Mouse (Mus musculus): ENCODE results near the gene Pofut1. TPM values are rescaled to one million over a fixed set of nuclear protein-coding genes. Genes with fewer than 3 reads are reported as not detected.
A peak's percentile ranks its signal among the peaks of the same experiment; 100 is the strongest.
"Not testable (repeated sequence)": the region's sequence is repeated elsewhere in the genome, so short reads cannot be mapped to it uniquely, and the experiment has no call there.

The Pofut1 gene
- polyA plus RNA-seq, 1 experiment from 2014 or later = 6.2 TPM

DNA sequence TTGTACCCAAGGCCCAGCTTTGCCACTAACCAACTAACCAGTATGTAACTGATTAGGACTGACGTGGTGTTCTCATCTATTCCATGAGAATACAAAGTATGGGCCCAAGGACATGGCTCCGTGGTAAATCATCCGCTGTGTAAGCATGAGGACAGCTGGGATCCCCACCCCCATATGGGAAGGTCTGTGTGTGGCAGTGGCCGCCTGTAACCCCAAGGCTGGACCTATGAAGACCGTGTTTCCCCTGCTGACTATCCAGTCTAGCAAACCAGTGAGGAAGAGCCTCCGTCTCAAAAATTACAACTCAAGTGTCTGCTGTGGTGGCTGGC, 33.5 kb downstream of the Pofut1 start:
- no peak overlapping the region for H3K27ac ChIP-seq (ENCODE audit: low read length)
- H3K9ac ChIP-seq (ENCODE audit: low read length) = no peak overlapping the region
- H3K4me2 ChIP-seq (ENCODE audit: low read depth, low read length) = no peak overlapping the region
- H3K4me1 ChIP-seq (replicated peaks; ENCODE audit: control insufficient read depth, insufficient read depth, low read length) = peaks cover 2% of the 10 kb centered on the region
- no peak overlapping the region for H3K4me3 ChIP-seq (ENCODE audit: low read length)
- H3K27me3 ChIP-seq (ENCODE audit: control insufficient read depth, insufficient read depth, low read depth, low read length) = no peaks in the 10 kb centered on the region
- WGBS = 68% methylated on average over 6 of the region's 6 CpGs
- no peaks in the 10 kb centered on the region for H3K9me3 ChIP-seq (ENCODE audit: control insufficient read depth, low read length)
- ATAC-seq (ENCODE audit: low read depth) = no peak
- H3K36me3 ChIP-seq (ENCODE audit: control insufficient read depth, insufficient read depth, low read length) = no peaks in the 10 kb centered on the region

DNA sequence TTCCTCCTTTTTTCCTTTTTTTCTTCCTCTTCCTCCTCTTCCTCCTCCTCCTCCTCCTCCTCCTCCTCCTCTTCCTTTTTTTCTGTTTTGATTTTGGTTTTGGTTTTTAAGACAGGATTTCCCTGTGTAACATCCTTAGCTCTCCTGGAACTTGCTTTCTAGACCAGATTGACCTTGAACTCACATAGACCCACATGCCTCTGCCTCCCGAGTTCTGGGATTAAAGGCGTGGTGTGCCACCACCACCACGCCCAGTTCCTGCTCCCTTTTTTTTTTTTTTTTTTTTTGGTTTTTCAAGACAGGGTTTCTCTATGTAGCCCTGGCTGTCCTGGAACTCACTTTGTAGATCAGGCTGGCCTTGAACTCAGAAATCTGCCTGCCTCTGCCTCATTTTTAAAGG, 34.2 kb downstream of the Pofut1 start:
- not testable (repeated sequence) for H3K36me3 ChIP-seq (ENCODE audit: control insufficient read depth, insufficient read depth, low read length); ATAC-seq (ENCODE audit: low read depth); H3K4me1 ChIP-seq (replicated peaks; ENCODE audit: control insufficient read depth, insufficient read depth, low read length); H3K4me2 ChIP-seq (ENCODE audit: low read depth, low read length); H3K27ac ChIP-seq (ENCODE audit: low read length); H3K9ac ChIP-seq (ENCODE audit: low read length); H3K4me3 ChIP-seq (ENCODE audit: low read length); H3K27me3 ChIP-seq (ENCODE audit: control insufficient read depth, insufficient read depth, low read depth, low read length); H3K9me3 ChIP-seq (ENCODE audit: control insufficient read depth, low read length)
- WGBS = 65% methylated on average over 3 of the region's 3 CpGs

DNA sequence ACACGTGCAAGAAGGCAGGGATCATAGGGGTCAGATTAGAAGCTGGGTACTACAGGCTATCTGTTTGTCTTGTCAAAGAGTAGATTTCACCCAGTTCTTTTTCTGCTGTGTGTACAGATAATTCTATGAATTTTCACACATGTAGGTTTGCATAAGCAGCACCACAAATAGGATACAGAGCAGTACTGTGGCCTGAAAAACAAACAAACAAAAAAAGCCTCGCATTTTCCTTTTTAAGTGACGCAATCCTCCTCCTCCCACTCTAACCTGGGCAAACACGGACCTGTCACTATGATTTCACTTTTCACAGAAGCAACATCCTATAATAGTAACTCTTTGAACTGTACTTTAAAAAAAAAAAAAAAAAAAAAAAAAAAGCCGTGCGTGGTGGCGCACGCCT, 35.1 kb downstream of the Pofut1 start:
- Histone ChIP-seq H3K4me3 (ENCODE audit: low read length) (no peak overlapping the region), H3K9ac (ENCODE audit: low read length) (no peak overlapping the region), H3K27me3 (ENCODE audit: control insufficient read depth, insufficient read depth, low read depth, low read length) (no peaks in the 10 kb centered on the region), H3K27ac (ENCODE audit: low read length) (no peak overlapping the region), H3K4me2 (ENCODE audit: low read depth, low read length) (no peak overlapping the region), H3K9me3 (ENCODE audit: control insufficient read depth, low read length) (no peaks in the 10 kb centered on the region), H3K4me1 (replicated peaks; ENCODE audit: control insufficient read depth, insufficient read depth, low read length) (no peaks in the 10 kb centered on the region), H3K36me3 (ENCODE audit: control insufficient read depth, insufficient read depth, low read length) (no peaks in the 10 kb centered on the region)
- 84% methylated on average over 8 of the region's 8 CpGs for WGBS
- ATAC-seq (ENCODE audit: low read depth) = no peak

GRCm38 (mm10) chr2:153276846-153277245, 35.5 kb downstream of the Pofut1 start:
- not testable (repeated sequence) for H3K4me1 ChIP-seq (replicated peaks; ENCODE audit: control insufficient read depth, insufficient read depth, low read length); H3K4me2 ChIP-seq (ENCODE audit: low read depth, low read length); H3K27ac ChIP-seq (ENCODE audit: low read length); H3K4me3 ChIP-seq (ENCODE audit: low read length); H3K9ac ChIP-seq (ENCODE audit: low read length); H3K9me3 ChIP-seq (ENCODE audit: control insufficient read depth, low read length); H3K36me3 ChIP-seq (ENCODE audit: control insufficient read depth, insufficient read depth, low read length); ATAC-seq (ENCODE audit: low read depth); H3K27me3 ChIP-seq (ENCODE audit: control insufficient read depth, insufficient read depth, low read depth, low read length)
- WGBS = 89% methylated on average over 5 of the region's 5 CpGs

- ATAC-seq (ENCODE audit: low read depth) = no peak
- Histone ChIP-seq H3K4me3 (ENCODE audit: low read length) (no peak overlapping the region), H3K36me3 (ENCODE audit: control insufficient read depth, insufficient read depth, low read length) (no peaks in the 10 kb centered on the region), H3K4me1 (replicated peaks; ENCODE audit: control insufficient read depth, insufficient read depth, low read length) (no peaks in the 10 kb centered on the region), H3K27ac (ENCODE audit: low read length) (no peak overlapping the region), H3K9ac (ENCODE audit: low read length) (no peak overlapping the region), H3K27me3 (ENCODE audit: control insufficient read depth, insufficient read depth, low read depth, low read length) (no peaks in the 10 kb centered on the region), H3K9me3 (ENCODE audit: control insufficient read depth, low read length) (no peaks in the 10 kb centered on the region), H3K4me2 (ENCODE audit: low read depth, low read length) (no peak overlapping the region)
- WGBS = 80% methylated on average over 5 of the region's 5 CpGs
Measured at GRCm38 (mm10) chr2:153278357-153278756, 37.0 kb downstream of the Pofut1 start.

DNA sequence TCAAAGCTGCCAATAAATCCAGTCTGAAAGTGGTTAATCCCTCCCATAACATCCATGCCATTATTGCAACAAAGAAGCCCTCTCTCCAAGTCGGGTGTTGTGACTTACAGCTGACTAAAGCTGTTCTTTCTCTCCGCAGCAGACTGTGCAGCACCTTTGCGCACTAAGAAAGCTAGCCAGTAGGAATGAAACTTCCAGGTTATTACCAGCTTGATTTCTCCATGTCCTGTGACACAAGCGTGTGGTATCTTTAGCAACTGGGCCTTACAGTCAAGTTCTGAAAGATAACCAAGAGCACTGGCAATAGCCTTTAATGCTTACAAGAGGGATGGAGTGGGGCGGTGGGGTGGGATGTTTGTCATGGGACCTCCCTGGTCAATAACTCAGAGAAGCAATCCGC, 42.6 kb downstream of the Pofut1 start:
- H3K4me3 ChIP-seq (ENCODE audit: low read length) = no peak overlapping the region
- WGBS = 85% methylated on average over 6 of the region's 6 CpGs
- ATAC-seq (ENCODE audit: low read depth) = no peak
- H3K27ac ChIP-seq (ENCODE audit: low read length) = no peak overlapping the region
- no peak overlapping the region for H3K4me2 ChIP-seq (ENCODE audit: low read depth, low read length)
- H3K9me3 ChIP-seq (ENCODE audit: control insufficient read depth, low read length) = no peaks in the 10 kb centered on the region
- H3K36me3 ChIP-seq (ENCODE audit: control insufficient read depth, insufficient read depth, low read length) = no peaks in the 10 kb centered on the region
- no peak overlapping the region for H3K9ac ChIP-seq (ENCODE audit: low read length)
- H3K27me3 ChIP-seq (ENCODE audit: control insufficient read depth, insufficient read depth, low read depth, low read length) = no peaks in the 10 kb centered on the region
- no peaks in the 10 kb centered on the region for H3K4me1 ChIP-seq (replicated peaks; ENCODE audit: control insufficient read depth, insufficient read depth, low read length)

DNA sequence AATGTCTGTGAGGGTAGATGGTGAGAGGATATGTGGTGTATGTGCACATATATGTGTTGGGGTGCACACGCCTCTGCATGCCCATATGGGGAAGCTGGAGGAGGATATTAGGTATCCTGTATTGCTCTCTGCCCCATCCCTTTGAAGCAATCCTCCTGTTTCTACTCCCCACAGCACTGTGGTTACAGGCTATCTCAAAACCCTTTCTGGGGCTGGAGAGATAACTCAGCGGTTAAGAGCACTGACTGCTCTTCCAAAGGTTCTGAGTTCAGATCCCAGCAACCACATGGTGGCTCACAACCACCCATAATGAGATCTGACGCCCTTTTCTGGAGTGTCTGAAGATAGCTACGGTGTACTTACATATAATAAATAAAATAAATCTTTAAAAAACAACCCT, 45.2 kb downstream of the Pofut1 start:
- no peak for ATAC-seq (ENCODE audit: low read depth)
- 86% methylated on average over 4 of the region's 4 CpGs for WGBS
- Histone ChIP-seq H3K36me3 (ENCODE audit: control insufficient read depth, insufficient read depth, low read length) (no peaks in the 10 kb centered on the region), H3K9ac (ENCODE audit: low read length) (no peak overlapping the region), H3K4me1 (replicated peaks; ENCODE audit: control insufficient read depth, insufficient read depth, low read length) (no peaks in the 10 kb centered on the region), H3K27ac (ENCODE audit: low read length) (no peak overlapping the region), H3K27me3 (ENCODE audit: control insufficient read depth, insufficient read depth, low read depth, low read length) (no peaks in the 10 kb centered on the region), H3K4me3 (ENCODE audit: low read length) (no peak overlapping the region), H3K9me3 (ENCODE audit: control insufficient read depth, low read length) (no peaks in the 10 kb centered on the region), H3K4me2 (ENCODE audit: low read depth, low read length) (no peak overlapping the region)

- Histone ChIP-seq H3K9me3 (ENCODE audit: control insufficient read depth, low read length) (no peaks in the 10 kb centered on the region), H3K27me3 (ENCODE audit: control insufficient read depth, insufficient read depth, low read depth, low read length) (no peaks in the 10 kb centered on the region), H3K4me1 (replicated peaks; ENCODE audit: control insufficient read depth, insufficient read depth, low read length) (peaks cover 12% of the 10 kb centered on the region), H3K4me3 (ENCODE audit: low read length) (no peak overlapping the region), H3K4me2 (ENCODE audit: low read depth, low read length) (no peak overlapping the region), H3K36me3 (ENCODE audit: control insufficient read depth, insufficient read depth, low read length) (no peaks in the 10 kb centered on the region), H3K27ac (ENCODE audit: low read length) (no peak overlapping the region), H3K9ac (ENCODE audit: low read length) (no peak overlapping the region)
- WGBS = 28% methylated on average over 6 of the region's 6 CpGs
- no peak for ATAC-seq (ENCODE audit: low read depth)
Measured at GRCm38 (mm10) chr2:153287835-153288234, 46.5 kb downstream of the Pofut1 start.

- Histone ChIP-seq H3K9ac (ENCODE audit: low read length) (peak within 1 kb of the TSS; percentile 89), H3K4me1 (replicated peaks; ENCODE audit: control insufficient read depth, insufficient read depth, low read length) (peaks cover 12% of the 10 kb centered on the region), H3K36me3 (ENCODE audit: control insufficient read depth, insufficient read depth, low read length) (no peaks in the 10 kb centered on the region), H3K9me3 (ENCODE audit: control insufficient read depth, low read length) (no peaks in the 10 kb centered on the region), H3K27ac (ENCODE audit: low read length) (no peak within 1 kb of the TSS), H3K4me2 (ENCODE audit: low read depth, low read length) (peak within 1 kb of the TSS; percentile 89), H3K27me3 (ENCODE audit: control insufficient read depth, insufficient read depth, low read depth, low read length) (no peaks in the 10 kb centered on the region), H3K4me3 (ENCODE audit: low read length) (peak within 1 kb of the TSS; percentile 93)
- peak; percentile 96 for ATAC-seq (ENCODE audit: low read depth)
- under 1% methylated on average over 63 of the region's 63 CpGs for WGBS
Measured at GRCm38 (mm10) chr2:153290938-153291928, 49.9 kb downstream of the Pofut1 start, which contains the start of gene Kif3b. Gene Kif3b (plus strand): TSS chr2:153291413.

All from lung, embryonic 16.5 days (tissue).